ENCODE assay signal across 37 mouse cellular contexts in genomic region chr1:183377045-183377444, GRCm38 (mm10). TPM values are rescaled to one million over a fixed set of nuclear protein-coding genes. Genes with fewer than 3 reads are reported as not detected.
"Had no signal": no experiment of that assay in that cellular context is flagged by ENCODE, and none has a peak within 500 bp of the region (broad histone marks: within the 10 kb centered on the region; RNA-seq: fewer than 3 reads in every experiment).

No protein-coding gene starts in this region.

- H3K4me2 ChIP-seq: heart, embryonic 11.5 days; heart, embryonic 12.5 days; heart, embryonic 13.5 days; heart, embryonic 15.5 days; hindbrain, embryonic 12.5 days; hindbrain, embryonic 13.5 days; hindbrain, embryonic 14.5 days; hindbrain, embryonic 15.5 days; intestine, embryonic 15.5 days; kidney, embryonic 15.5 days had no signal

- H3K4me1 ChIP-seq: heart, embryonic 10.5 days; heart, embryonic 12.5 days; heart, embryonic 13.5 days; heart, embryonic 15.5 days; hindbrain, embryonic 10.5 days; hindbrain, embryonic 12.5 days; hindbrain, embryonic 13.5 days; hindbrain, embryonic 15.5 days; intestine, embryonic 15.5 days; kidney, embryonic 15.5 days had no signal

- H3K36me3 ChIP-seq: heart, embryonic 10.5 days; heart, embryonic 12.5 days; heart, embryonic 13.5 days; heart, embryonic 15.5 days; hindbrain, embryonic 10.5 days; hindbrain, embryonic 12.5 days; hindbrain, embryonic 13.5 days; hindbrain, embryonic 15.5 days; intestine, embryonic 15.5 days; kidney, embryonic 15.5 days had no signal

- H3K4me3 ChIP-seq: heart, embryonic 10.5 days; heart, embryonic 12.5 days; heart, embryonic 13.5 days; heart, embryonic 15.5 days; hindbrain, embryonic 10.5 days; hindbrain, embryonic 12.5 days; hindbrain, embryonic 13.5 days; hindbrain, embryonic 15.5 days; intestine, embryonic 15.5 days; kidney, embryonic 15.5 days; layer of hippocampus, adult 2 months; left cerebral cortex, adult 2 months had no signal

- H3K27me3 ChIP-seq: heart, embryonic 15.5 days; intestine, embryonic 15.5 days had no signal

- H3K9ac ChIP-seq: heart, embryonic 12.5 days; heart, embryonic 13.5 days; heart, embryonic 15.5 days; hindbrain, embryonic 12.5 days; hindbrain, embryonic 13.5 days; hindbrain, embryonic 14.5 days; hindbrain, embryonic 15.5 days; intestine, embryonic 15.5 days; kidney, embryonic 15.5 days had no signal

- H3K9me3 ChIP-seq: heart, embryonic 10.5 days; heart, embryonic 13.5 days; heart, embryonic 15.5 days; hindbrain, embryonic 13.5 days; hindbrain, embryonic 15.5 days; intestine, embryonic 15.5 days; kidney, embryonic 15.5 days had no signal

- ATAC-seq: hindbrain, embryonic 16.5 days; inflammation-experienced regulatory T-cells, adult 6 months; intestine, embryonic 15.5 days; intestine, embryonic 16.5 days; intestine, postnatal 0 days had no signal

- H3K27ac ChIP-seq: heart, embryonic 10.5 days; heart, embryonic 13.5 days; heart, embryonic 15.5 days; hindbrain, embryonic 10.5 days; hindbrain, embryonic 12.5 days; hindbrain, embryonic 13.5 days; hindbrain, embryonic 14.5 days; hindbrain, embryonic 15.5 days; intestine, embryonic 15.5 days; kidney, embryonic 15.5 days; kidney, postnatal 0 days; layer of hippocampus, adult 2 months; left cerebral cortex, adult 2 months had no signal

- DNase-seq: heart, postnatal 10 days; heart, postnatal 14 days; heart, postnatal 36 days; heart, postnatal 4 days; kidney, adult 11 months; kidney, adult 18-20 months; kidney, adult 2 months; kidney, adult 8-10 months; kidney, adult 9 months; kidney, postnatal 10 days; kidney, postnatal 14 days; kidney, postnatal 25 days; kidney, postnatal 36 days; kidney, postnatal 4 days; layer of hippocampus, adult 9-11 months; layer of hippocampus, postnatal 36 days had no signal

RNA-seq across cellular contexts. Expression of gene Hhipl2, which starts 41.0 kb away (rescaled TPM):
- total RNA-seq: heart, postnatal 10 days; heart, postnatal 4 days; hematopoietic stem cell, adult 5-6 weeks; layer of hippocampus, postnatal 10 days had no signal
- polyA plus RNA-seq: heart, embryonic 13.5 days; intestine, embryonic 15.5 days; intestine, postnatal 0 days had no signal
